Mouse (Mus musculus) erythroblast, embryonic 14.5 days (primary cell): ENCODE results near the gene Bud13. TPM values are rescaled to one million over a fixed set of nuclear protein-coding genes. Genes with fewer than 3 reads are reported as not detected.

ENCODE experiments used
- H3K27me3 ChIP-seq: 2 replicates; pipeline ENCODE4 v1.6.1; 2012; ENCODE audit warnings: inconsistent platforms; ENCODE audit not compliant: control insufficient read depth
- H3K36me3 ChIP-seq: 2 replicates; pipeline ENCODE4 v1.6.1; 2012; ENCODE audit warnings: mild to moderate bottlenecking, inconsistent platforms; ENCODE audit not compliant: control insufficient read depth
- H3K4me1 ChIP-seq: 2 replicates; pipeline ENCODE4 v1.6.1; 2012; ENCODE audit warnings: inconsistent platforms; ENCODE audit not compliant: control insufficient read depth
- H3K4me3 ChIP-seq: replicated peaks from 2 replicates; pipeline ENCODE3; 2012; ENCODE audit warnings: moderate library complexity, mild to moderate bottlenecking, inconsistent platforms
- H3K9me3 ChIP-seq: 2 replicates; pipeline ENCODE4 v1.6.1; 2012; ENCODE audit warnings: low read length, inconsistent platforms, mixed read lengths; ENCODE audit not compliant: control insufficient read depth
- GATA1 ChIP-seq: IDR thresholded peaks from 2 replicates; pipeline ENCODE4 v1.6.1; 2012; ENCODE audit warnings: low read length, inconsistent platforms, mixed read lengths
- TAL1 ChIP-seq: IDR thresholded peaks from 3 replicates; pipeline ENCODE4 v1.6.1; 2012; ENCODE audit warnings: low read length, inconsistent platforms, mixed read lengths
- polyA plus RNA-seq: library from polyadenylated mRNA; stranded (reverse); fragments of >175 nt; gene quantifications from 2 replicates; pipeline ENCODE4 v1.2.3, GENCODE M21; 2012

The Bud13 gene
- polyA plus RNA-seq, 1 experiment = 0.45 TPM

- H3K4me3 ChIP-seq = peak overlapping the region; percentile 86
- peaks cover 23% of the 10 kb centered on the region for H3K27me3 ChIP-seq
- TF ChIP-seq TAL1 (no peak), GATA1 (no peak)
- H3K9me3 ChIP-seq = no peaks in the 10 kb centered on the region
- H3K36me3 ChIP-seq = peaks cover 28% of the 10 kb centered on the region
- H3K4me1 ChIP-seq = peaks cover 30% of the 10 kb centered on the region
Observed at GRCm38 (mm10) chr9:46272070-46272469, 10.7 kb upstream of the Bud13 start.

DNA sequence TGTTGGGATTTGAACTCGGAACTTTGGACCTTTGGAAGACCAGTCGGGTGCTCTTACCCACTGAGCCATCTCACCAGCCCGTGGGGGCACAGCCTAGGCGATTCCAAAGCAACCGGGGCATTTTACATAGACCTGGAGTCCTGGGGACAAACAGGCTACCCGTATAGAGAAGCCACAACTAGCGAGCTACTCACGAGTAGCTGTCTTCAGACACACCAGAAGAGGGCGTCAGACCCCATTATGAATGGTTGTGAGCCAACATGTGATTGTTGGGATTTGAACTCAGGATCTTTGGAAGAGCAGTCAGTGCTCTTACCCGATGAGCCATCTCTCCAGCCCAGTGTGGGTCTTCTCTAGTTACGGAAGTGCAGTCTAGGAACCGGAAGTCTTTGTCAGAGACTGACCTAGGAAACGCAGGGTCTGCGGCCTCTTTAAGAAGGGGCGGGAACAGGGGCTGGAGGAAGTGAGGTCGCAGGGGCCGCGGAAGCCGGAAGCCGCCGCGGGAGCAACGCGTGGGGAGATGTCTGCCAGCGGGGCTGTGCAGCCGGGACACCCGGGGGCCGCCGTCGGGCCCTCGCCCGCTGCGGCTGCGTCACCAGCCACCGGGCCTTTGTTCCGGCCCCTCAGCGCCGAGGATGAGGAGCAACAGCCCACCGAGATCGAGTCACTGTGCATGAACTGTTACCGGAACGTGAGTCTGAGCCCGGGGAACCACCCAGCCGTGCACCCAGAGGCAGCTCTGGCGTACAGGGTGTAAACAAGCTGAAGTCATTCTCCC, 9.9 kb upstream of the Bud13 start, which contains the start of gene Zpr1:
TSS of gene Zpr1 (plus strand) at position 388 of the 778 bp plus-strand sequence.
- Histone ChIP-seq H3K9me3 (no peaks in the 10 kb centered on the region), H3K4me3 (peak within 1 kb of the TSS; percentile 86), H3K36me3 (peaks cover 36% of the 10 kb centered on the region), H3K4me1 (peaks cover 30% of the 10 kb centered on the region), H3K27me3 (peaks cover 21% of the 10 kb centered on the region)
- no peak for TF ChIP-seq TAL1
- no peak for TF ChIP-seq GATA1

DNA sequence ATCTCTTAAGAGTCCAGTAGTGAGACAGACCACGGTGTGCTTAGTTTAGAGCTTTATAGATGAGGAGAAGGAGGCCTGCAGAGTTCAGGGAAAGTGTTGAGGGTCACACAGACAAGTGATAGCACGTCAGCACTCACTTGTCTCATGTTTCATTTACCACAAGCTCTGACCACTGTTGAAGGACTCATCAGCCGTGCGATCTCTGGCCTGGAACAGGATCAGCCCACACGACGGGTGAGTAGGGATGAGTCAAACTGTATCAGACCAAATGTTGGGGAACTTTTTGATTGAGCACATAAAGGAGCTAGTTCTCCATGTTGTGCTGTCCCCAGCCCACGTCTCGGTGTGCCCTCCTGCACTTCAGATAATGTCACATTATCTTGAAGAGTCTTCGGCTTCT, 8.3 kb upstream of the Bud13 start:
- no peaks in the 10 kb centered on the region for H3K9me3 ChIP-seq
- TF ChIP-seq TAL1 (no peak), GATA1 (no peak)
- H3K4me1 ChIP-seq = peaks cover 30% of the 10 kb centered on the region
- H3K36me3 ChIP-seq = peaks cover 47% of the 10 kb centered on the region
- H3K4me3 ChIP-seq = peak overlapping the region; percentile 21
- peaks cover 11% of the 10 kb centered on the region for H3K27me3 ChIP-seq

- Histone ChIP-seq H3K4me3 (no peak overlapping the region), H3K9me3 (no peaks in the 10 kb centered on the region), H3K27me3 (no peaks in the 10 kb centered on the region), H3K4me1 (no peaks in the 10 kb centered on the region), H3K36me3 (peaks cover 47% of the 10 kb centered on the region)
- no peak for TF ChIP-seq TAL1
- no peak for TF ChIP-seq GATA1
Observed at GRCm38 (mm10) chr9:46298381-46298780, 15.6 kb downstream of the Bud13 start.

DNA sequence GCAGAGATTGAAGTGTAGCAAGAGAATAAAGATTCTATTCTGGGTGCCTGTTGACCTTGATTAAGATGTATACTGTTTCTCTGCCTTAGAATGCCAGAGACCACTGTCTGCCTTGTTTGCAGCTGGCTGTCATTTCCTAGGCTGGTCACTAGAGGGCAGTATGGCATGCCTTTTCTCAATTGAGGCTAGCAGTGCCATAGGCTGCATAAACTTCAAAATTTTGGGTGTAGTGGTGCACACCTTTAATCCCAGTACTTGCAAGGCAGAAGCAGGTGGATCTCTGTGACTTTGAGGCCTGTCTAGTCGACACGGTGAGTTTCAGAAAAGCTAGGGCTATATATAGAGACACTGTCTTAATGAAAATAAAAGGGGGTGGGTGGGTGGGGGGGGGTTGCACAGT, 19.3 kb downstream of the Bud13 start:
- H3K9me3 ChIP-seq = no peaks in the 10 kb centered on the region
- H3K36me3 ChIP-seq = peaks cover 21% of the 10 kb centered on the region
- TF ChIP-seq TAL1 = no peak
- TF ChIP-seq GATA1 = no peak
- no peak overlapping the region for H3K4me3 ChIP-seq
- H3K27me3 ChIP-seq = no peaks in the 10 kb centered on the region; the same call in 1 of the 2 replicates
- H3K4me1 ChIP-seq = no peaks in the 10 kb centered on the region

DNA sequence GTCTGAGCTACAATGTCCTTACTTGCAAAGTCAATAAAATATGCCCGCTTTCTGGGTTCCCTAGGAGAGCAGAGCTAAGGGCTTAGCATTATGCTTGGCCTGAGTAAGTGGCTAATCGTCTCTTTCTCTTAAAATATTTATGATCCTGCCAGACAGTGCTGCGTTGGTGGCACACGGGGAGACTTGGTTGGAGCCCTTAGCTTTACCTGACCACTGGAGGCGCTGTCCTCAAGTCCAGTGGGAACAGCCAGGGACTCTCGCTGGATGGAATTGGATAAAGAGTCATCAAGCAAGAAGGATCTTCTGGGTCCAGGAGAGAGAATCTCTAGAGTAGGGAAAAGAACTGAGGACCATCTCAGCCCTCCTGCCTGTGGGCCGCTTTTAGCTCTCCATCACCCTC, 26.3 kb downstream of the Bud13 start:
- Histone ChIP-seq H3K9me3 (no peaks in the 10 kb centered on the region), H3K27me3 (peaks cover 11% of the 10 kb centered on the region), H3K4me3 (no peak overlapping the region), H3K4me1 (no peaks in the 10 kb centered on the region), H3K36me3 (no peaks in the 10 kb centered on the region)
- TF ChIP-seq TAL1 = no peak
- no peak for TF ChIP-seq GATA1

DNA sequence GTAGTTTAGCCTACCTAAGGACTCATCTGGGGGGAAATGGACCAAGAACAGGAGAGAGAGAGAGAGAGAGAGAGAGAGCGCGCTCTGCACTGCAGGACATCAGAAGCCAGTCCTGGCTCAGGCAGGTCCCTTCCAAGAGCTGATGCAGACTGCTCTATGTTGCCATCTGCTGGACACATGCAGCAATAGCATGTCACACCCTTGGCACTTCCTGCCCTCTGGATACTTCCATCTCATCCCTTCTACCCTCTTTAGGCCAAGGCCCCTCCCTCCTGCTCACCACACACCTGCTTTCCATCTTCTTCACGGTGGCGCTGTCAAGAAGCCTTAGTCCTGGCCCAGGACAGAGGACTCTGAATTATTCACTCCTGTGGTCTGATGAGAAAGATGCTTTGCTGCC, 31.7 kb downstream of the Bud13 start:
- Histone ChIP-seq H3K27me3 (peaks cover 2% of the 10 kb centered on the region; the same call in 1 of the 2 replicates), H3K36me3 (no peaks in the 10 kb centered on the region), H3K9me3 (peaks cover 7% of the 10 kb centered on the region), H3K4me3 (no peak overlapping the region), H3K4me1 (no peaks in the 10 kb centered on the region)
- no peak for TF ChIP-seq GATA1
- TF ChIP-seq TAL1 = no peak

- Histone ChIP-seq H3K4me3 (no peak overlapping the region), H3K36me3 (no peaks in the 10 kb centered on the region), H3K4me1 (no peaks in the 10 kb centered on the region), H3K27me3 (peaks cover 2% of the 10 kb centered on the region; the same call in 1 of the 2 replicates), H3K9me3 (peaks cover 9% of the 10 kb centered on the region)
- no peak for TF ChIP-seq GATA1
- TF ChIP-seq TAL1 = no peak
Observed at GRCm38 (mm10) chr9:46314921-46315320, 32.1 kb downstream of the Bud13 start.

GRCm38 (mm10) chr9:46315807-46316365, 33.1 kb downstream of the Bud13 start:
- TF ChIP-seq GATA1 = no peak
- TF ChIP-seq TAL1 = no peak
- H3K27me3 ChIP-seq = peaks cover 2% of the 10 kb centered on the region; the same call in 1 of the 2 replicates
- no peaks in the 10 kb centered on the region for H3K36me3 ChIP-seq
- no peaks in the 10 kb centered on the region for H3K4me1 ChIP-seq
- no peak overlapping the region for H3K4me3 ChIP-seq
- peaks cover 11% of the 10 kb centered on the region for H3K9me3 ChIP-seq
